Mouse (Mus musculus): ENCODE results near the gene Adgrv1. TPM values are rescaled to one million over a fixed set of nuclear protein-coding genes. Genes with fewer than 3 reads are reported as not detected.

The Adgrv1 gene
- 10.3 and 13.5 TPM in 2 replicates for polyA plus RNA-seq (2014; fragmentation: Nextera tagmentation; extraction: Ambion mirVana)

GRCm38 (mm10) chr13:81632720-81633415, at the start of gene Adgrv1:
Gene Adgrv1 (minus strand): TSS chr13:81633154.
- WGBS = under 1% methylated on average over 42 of the region's 42 CpGs
- Histone ChIP-seq H3K36me3 (ENCODE audit: control insufficient read depth, insufficient read depth, low read length) (no peaks in the 10 kb centered on the region), H3K4me3 (ENCODE audit: low read depth, low read length) (peak within 1 kb of the TSS; percentile 55), H3K27ac (ENCODE audit: low read depth, low read length) (no peak within 1 kb of the TSS), H3K27me3 (ENCODE audit: control insufficient read depth, insufficient read depth, low read length) (no peaks in the 10 kb centered on the region), H3K4me2 (ENCODE audit: low read depth, low read length) (peak within 1 kb of the TSS; percentile 95), H3K9me3 (ENCODE audit: control insufficient read depth, low read length) (no peaks in the 10 kb centered on the region), H3K4me1 (ENCODE audit: control insufficient read depth, insufficient read depth, low read length) (no peaks in the 10 kb centered on the region), H3K9ac (replicated peaks; ENCODE audit: low read depth, low read length) (peak within 1 kb of the TSS; percentile 63)
- ATAC-seq (ENCODE audit: low read depth) = peak; percentile 99

GRCm38 (mm10) chr13:81675333-81675732, 42.4 kb upstream of the Adgrv1 start:
- no peaks in the 10 kb centered on the region for H3K9me3 ChIP-seq (ENCODE audit: control insufficient read depth, low read length)
- H3K27ac ChIP-seq (ENCODE audit: low read depth, low read length) = no peak overlapping the region
- H3K4me1 ChIP-seq (ENCODE audit: control insufficient read depth, insufficient read depth, low read length) = no peaks in the 10 kb centered on the region
- H3K4me2 ChIP-seq (ENCODE audit: low read depth, low read length) = no peak overlapping the region
- no peak overlapping the region for H3K4me3 ChIP-seq (ENCODE audit: low read depth, low read length)
- no peak overlapping the region for H3K9ac ChIP-seq (replicated peaks; ENCODE audit: low read depth, low read length)
- ATAC-seq (ENCODE audit: low read depth) = no peak
- peaks cover 4% of the 10 kb centered on the region; the same call in 1 of the 2 replicates for H3K36me3 ChIP-seq (ENCODE audit: control insufficient read depth, insufficient read depth, low read length)
- H3K27me3 ChIP-seq (ENCODE audit: control insufficient read depth, insufficient read depth, low read length) = no peaks in the 10 kb centered on the region
- 89% methylated on average over 8 of the region's 8 CpGs for WGBS

GRCm38 (mm10) chr13:81667713-81668112, 34.8 kb upstream of the Adgrv1 start:
- H3K36me3 ChIP-seq (ENCODE audit: control insufficient read depth, insufficient read depth, low read length) = peaks cover 41% of the 10 kb centered on the region
- WGBS = 93% methylated on average over 5 of the region's 5 CpGs
- no peak overlapping the region for H3K27ac ChIP-seq (ENCODE audit: low read depth, low read length)
- H3K4me3 ChIP-seq (ENCODE audit: low read depth, low read length) = no peak overlapping the region
- no peak overlapping the region for H3K9ac ChIP-seq (replicated peaks; ENCODE audit: low read depth, low read length)
- H3K9me3 ChIP-seq (ENCODE audit: control insufficient read depth, low read length) = no peaks in the 10 kb centered on the region
- H3K4me2 ChIP-seq (ENCODE audit: low read depth, low read length) = no peak overlapping the region
- H3K27me3 ChIP-seq (ENCODE audit: control insufficient read depth, insufficient read depth, low read length) = no peaks in the 10 kb centered on the region
- H3K4me1 ChIP-seq (ENCODE audit: control insufficient read depth, insufficient read depth, low read length) = no peaks in the 10 kb centered on the region
- ATAC-seq (ENCODE audit: low read depth) = no peak

GRCm38 (mm10) chr13:81664331-81664698, 31.4 kb upstream of the Adgrv1 start:
- 93% methylated on average over 5 of the region's 5 CpGs for WGBS
- ATAC-seq (ENCODE audit: low read depth) = no peak
- H3K4me3 ChIP-seq (ENCODE audit: low read depth, low read length) = no peak overlapping the region
- H3K36me3 ChIP-seq (ENCODE audit: control insufficient read depth, insufficient read depth, low read length) = peaks cover 30% of the 10 kb centered on the region
- no peak overlapping the region for H3K9ac ChIP-seq (replicated peaks; ENCODE audit: low read depth, low read length)
- H3K27ac ChIP-seq (ENCODE audit: low read depth, low read length) = no peak overlapping the region
- no peaks in the 10 kb centered on the region for H3K9me3 ChIP-seq (ENCODE audit: control insufficient read depth, low read length)
- H3K4me1 ChIP-seq (ENCODE audit: control insufficient read depth, insufficient read depth, low read length) = no peaks in the 10 kb centered on the region
- H3K27me3 ChIP-seq (ENCODE audit: control insufficient read depth, insufficient read depth, low read length) = no peaks in the 10 kb centered on the region
- no peak overlapping the region for H3K4me2 ChIP-seq (ENCODE audit: low read depth, low read length)

- Histone ChIP-seq H3K4me2 (ENCODE audit: low read depth, low read length) (no peak overlapping the region), H3K9me3 (ENCODE audit: control insufficient read depth, low read length) (no peaks in the 10 kb centered on the region)
These were observed 30.8 kb upstream of the Adgrv1 start for GRCm38 (mm10) chr13:81663566-81664330.

GRCm38 (mm10) chr13:81658053-81658752, 25.2 kb upstream of the Adgrv1 start:
- Histone ChIP-seq H3K4me3 (ENCODE audit: low read depth, low read length) (peak overlapping the region; percentile 84), H3K4me2 (ENCODE audit: low read depth, low read length) (peak overlapping the region; percentile 64), H3K9ac (replicated peaks; ENCODE audit: low read depth, low read length) (peak overlapping the region; percentile 80), H3K27ac (ENCODE audit: low read depth, low read length) (peak overlapping the region; percentile 90), H3K4me1 (ENCODE audit: control insufficient read depth, insufficient read depth, low read length) (peaks cover 8% of the 10 kb centered on the region; the same call in 1 of the 2 replicates), H3K36me3 (ENCODE audit: control insufficient read depth, insufficient read depth, low read length) (no peaks in the 10 kb centered on the region), H3K9me3 (ENCODE audit: control insufficient read depth, low read length) (no peaks in the 10 kb centered on the region), H3K27me3 (ENCODE audit: control insufficient read depth, insufficient read depth, low read length) (no peaks in the 10 kb centered on the region)
- WGBS = 10% methylated on average over 21 of the region's 21 CpGs
- ATAC-seq (ENCODE audit: low read depth) = peak; percentile 5

More at GRCm38 (mm10) chr13:81663566-81664330, 30.8 kb upstream of the Adgrv1 start:
- Histone ChIP-seq H3K36me3 (ENCODE audit: control insufficient read depth, insufficient read depth, low read length) (peaks cover 24% of the 10 kb centered on the region), H3K27ac (ENCODE audit: low read depth, low read length) (no peak overlapping the region), H3K4me1 (ENCODE audit: control insufficient read depth, insufficient read depth, low read length) (peaks cover 3% of the 10 kb centered on the region; the same call in 1 of the 2 replicates), H3K27me3 (ENCODE audit: control insufficient read depth, insufficient read depth, low read length) (no peaks in the 10 kb centered on the region), H3K9ac (replicated peaks; ENCODE audit: low read depth, low read length) (no peak overlapping the region), H3K4me3 (ENCODE audit: low read depth, low read length) (no peak overlapping the region)
- 84% methylated on average over 12 of the region's 12 CpGs for WGBS
- peak; percentile 38; the same call in 1 of the 2 replicates for ATAC-seq (ENCODE audit: low read depth)

GRCm38 (mm10) chr13:81657351-81658052, 24.5 kb upstream of the Adgrv1 start, which contains the start of gene Lysmd3:
Gene Lysmd3 (plus strand): TSS chr13:81657663.
- Histone ChIP-seq H3K4me2 (ENCODE audit: low read depth, low read length) (peak within 1 kb of the TSS; percentile 64), H3K9me3 (ENCODE audit: control insufficient read depth, low read length) (no peaks in the 10 kb centered on the region), H3K4me3 (ENCODE audit: low read depth, low read length) (peak within 1 kb of the TSS; percentile 84), H3K9ac (replicated peaks; ENCODE audit: low read depth, low read length) (peak within 1 kb of the TSS; percentile 80), H3K27ac (ENCODE audit: low read depth, low read length) (peak within 1 kb of the TSS; percentile 90), H3K4me1 (ENCODE audit: control insufficient read depth, insufficient read depth, low read length) (peaks cover 8% of the 10 kb centered on the region; the same call in 1 of the 2 replicates), H3K27me3 (ENCODE audit: control insufficient read depth, insufficient read depth, low read length) (no peaks in the 10 kb centered on the region), H3K36me3 (ENCODE audit: control insufficient read depth, insufficient read depth, low read length) (no peaks in the 10 kb centered on the region)
- peak; percentile 99 for ATAC-seq (ENCODE audit: low read depth)
- WGBS = under 1% methylated on average over 69 of the region's 73 CpGs

GRCm38 (mm10) chr13:81657008-81657350, 24.0 kb upstream of the Adgrv1 start:
- Histone ChIP-seq H3K4me2 (ENCODE audit: low read depth, low read length) (peak overlapping the region; percentile 55), H3K4me3 (ENCODE audit: low read depth, low read length) (peak overlapping the region; percentile 84), H3K9me3 (ENCODE audit: control insufficient read depth, low read length) (no peaks in the 10 kb centered on the region), H3K36me3 (ENCODE audit: control insufficient read depth, insufficient read depth, low read length) (no peaks in the 10 kb centered on the region), H3K9ac (replicated peaks; ENCODE audit: low read depth, low read length) (peak overlapping the region; percentile 80), H3K27ac (ENCODE audit: low read depth, low read length) (peak overlapping the region; percentile 90), H3K27me3 (ENCODE audit: control insufficient read depth, insufficient read depth, low read length) (no peaks in the 10 kb centered on the region), H3K4me1 (ENCODE audit: control insufficient read depth, insufficient read depth, low read length) (peaks cover 8% of the 10 kb centered on the region; the same call in 1 of the 2 replicates)
- WGBS = 6% methylated on average over 5 of the region's 5 CpGs
- ATAC-seq (ENCODE audit: low read depth) = no peak

Measured in neural tube, embryonic 14.5 days (tissue).